Mouse (Mus musculus): Measurements from ENCODE around the gene Klk1b24. TPM values are rescaled to one million over a fixed set of nuclear protein-coding genes. Genes with fewer than 3 reads are reported as not detected.
"Not testable (repeated sequence)": the region's sequence is repeated elsewhere in the genome, so short reads cannot be mapped to it uniquely, and the experiment has no call there.

Gene Klk1b24
- not detected in 2 replicates for polyA plus RNA-seq (2012; rRNA removed)

DNA sequence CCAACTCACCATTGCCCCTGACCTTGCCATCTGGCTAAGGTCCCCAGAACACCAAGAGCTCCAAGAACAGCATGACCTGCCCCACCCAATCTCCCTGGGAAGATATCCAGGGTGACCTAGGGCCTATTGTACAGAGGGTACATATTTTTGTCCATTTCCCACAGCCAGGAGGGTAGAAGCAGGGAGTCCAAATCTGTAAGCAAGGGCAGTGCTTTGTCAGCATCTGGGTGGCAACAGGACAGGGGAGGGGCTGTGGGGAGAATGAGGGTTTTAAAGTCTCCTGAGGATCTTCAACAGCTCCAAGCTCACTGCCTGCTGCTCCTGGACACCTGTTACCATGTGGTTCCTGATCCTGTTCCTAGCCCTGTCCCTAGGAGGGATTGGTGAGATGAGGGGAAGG, at the start of gene Klk1b24:
Klk1b24 (plus strand) TSS at position 301 of the 400 bp plus-strand sequence.
- DNase-seq (ENCODE audit: low spot score) = not testable (repeated sequence)

- DNase-seq (ENCODE audit: low spot score) = no peak
These were observed 8.6 kb upstream of the Klk1b24 start for GRCm38 (mm10) chr7:44179299-44180045.

DNA sequence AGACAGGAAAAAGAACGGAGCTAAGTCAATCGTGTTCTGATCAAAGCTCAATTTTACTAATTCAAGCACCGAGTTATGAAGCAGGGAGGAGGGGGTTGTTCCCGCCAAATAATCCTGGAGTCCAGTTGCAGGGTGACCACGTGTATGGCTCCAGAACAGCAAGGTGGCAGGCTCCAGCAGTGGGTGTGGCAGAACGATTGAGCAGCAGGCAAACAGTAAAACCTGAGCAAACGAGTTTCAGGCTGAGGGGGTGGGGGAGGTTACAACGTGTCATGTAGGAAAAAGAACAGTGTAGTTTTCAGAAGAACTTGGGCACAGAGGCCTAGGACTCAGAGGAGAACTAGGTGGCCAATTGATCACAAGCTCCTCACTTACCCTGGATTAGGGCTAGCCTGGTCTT, 1.5 kb upstream of the Klk1b24 start:
- not testable (repeated sequence) for DNase-seq (ENCODE audit: low spot score)

- DNase-seq (ENCODE audit: low spot score) = peak; percentile 10
These were observed 5.4 kb downstream of the Klk1b24 start for GRCm38 (mm10) chr7:44193466-44193865.

DNA sequence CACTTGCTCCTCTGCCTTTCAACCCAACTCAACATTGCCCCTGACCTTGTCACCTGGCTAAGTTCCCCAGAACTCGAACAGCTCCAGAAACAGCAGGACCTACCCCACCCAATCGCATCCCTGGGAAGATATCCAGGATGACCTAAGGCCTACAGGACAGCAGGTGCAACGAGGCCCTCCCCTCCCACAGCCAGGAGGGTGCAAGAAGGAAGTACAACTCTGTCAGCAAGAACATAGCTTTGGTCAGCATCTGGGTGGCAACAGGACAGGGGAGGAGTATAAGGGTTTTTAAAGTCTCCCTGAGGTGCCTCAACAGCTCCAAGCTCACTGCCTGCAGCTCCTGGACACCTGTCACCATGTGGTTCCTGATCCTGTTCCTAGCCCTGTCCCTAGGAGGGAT, 9.9 kb downstream of the Klk1b24 start, which contains the start of gene Klk1b3:
Klk1b3 (plus strand) TSS at position 301 of the 400 bp plus-strand sequence.
- DNase-seq (ENCODE audit: low spot score) = no peak

DNA sequence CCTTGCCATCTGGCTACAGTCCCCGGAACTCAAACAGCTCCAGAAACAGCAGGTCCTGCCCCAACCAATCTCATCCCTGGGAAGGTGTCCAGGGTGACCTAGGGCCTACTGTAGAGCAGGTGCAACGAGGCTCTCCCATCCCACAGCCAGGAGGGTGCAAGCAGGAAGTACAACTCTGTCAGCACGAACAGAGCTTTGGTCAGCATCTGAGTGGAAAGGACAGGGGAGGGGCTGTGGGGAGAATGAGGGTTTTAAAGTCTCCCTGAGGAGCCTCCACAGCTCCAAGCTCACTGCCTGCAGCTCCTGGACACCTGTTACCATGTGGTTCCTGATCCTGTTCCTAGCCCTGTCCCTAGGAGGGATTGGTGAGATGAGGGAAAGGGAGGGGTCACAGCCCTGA, 19.1 kb downstream of the Klk1b24 start, which contains the start of gene Klk1b4:
Klk1b4 (plus strand) TSS at position 301 of the 400 bp plus-strand sequence.
- not testable (repeated sequence) for DNase-seq (ENCODE audit: low spot score)

DNA sequence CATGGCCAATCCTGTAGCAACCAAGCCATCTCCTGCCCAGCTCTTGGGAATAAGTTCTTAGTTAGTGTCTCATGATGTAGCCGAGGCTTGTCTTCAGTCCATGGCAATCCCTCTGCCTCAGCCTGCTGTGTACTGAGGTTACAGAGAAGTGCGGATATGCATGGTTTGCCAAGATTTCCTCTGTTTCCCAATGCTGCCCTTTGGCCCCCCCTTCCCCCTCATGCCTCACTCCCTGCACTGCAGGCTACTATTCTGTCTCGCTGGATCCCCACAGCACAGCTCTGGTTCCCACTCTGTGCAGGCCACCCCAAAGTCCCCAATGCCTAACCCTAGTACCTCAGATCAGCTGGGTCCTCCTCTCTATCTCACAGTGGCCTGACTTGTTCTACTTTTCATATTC, 20.3 kb downstream of the Klk1b24 start:
- DNase-seq (ENCODE audit: low spot score) = no peak

- no peak for DNase-seq (ENCODE audit: low spot score)
These were observed 27.6 kb downstream of the Klk1b24 start, which contains the start of gene Klk1b5 for GRCm38 (mm10) chr7:44215645-44216044. Gene Klk1b5 (plus strand): TSS chr7:44215945.

DNA sequence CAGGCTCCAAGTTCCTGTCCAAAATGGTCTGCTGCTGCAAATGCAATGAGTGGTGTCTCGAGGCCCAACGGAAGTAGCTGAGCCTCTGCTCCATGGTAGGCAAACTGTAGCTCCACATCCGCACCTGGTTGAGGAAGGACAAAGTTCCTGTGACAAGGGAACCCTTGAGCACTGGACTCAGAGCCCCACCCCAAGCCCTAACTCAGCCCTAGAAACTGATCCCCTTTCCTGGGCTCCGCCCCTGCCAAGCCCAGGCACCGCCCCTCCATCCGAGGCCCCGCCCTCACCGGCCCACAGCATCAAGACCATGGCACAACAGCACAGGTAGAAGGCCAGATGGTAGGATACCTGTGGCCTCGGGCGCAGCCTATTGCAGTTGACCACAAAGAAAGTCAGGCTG, 33.6 kb downstream of the Klk1b24 start:
- not testable (repeated sequence) for DNase-seq (ENCODE audit: low spot score)

DNA sequence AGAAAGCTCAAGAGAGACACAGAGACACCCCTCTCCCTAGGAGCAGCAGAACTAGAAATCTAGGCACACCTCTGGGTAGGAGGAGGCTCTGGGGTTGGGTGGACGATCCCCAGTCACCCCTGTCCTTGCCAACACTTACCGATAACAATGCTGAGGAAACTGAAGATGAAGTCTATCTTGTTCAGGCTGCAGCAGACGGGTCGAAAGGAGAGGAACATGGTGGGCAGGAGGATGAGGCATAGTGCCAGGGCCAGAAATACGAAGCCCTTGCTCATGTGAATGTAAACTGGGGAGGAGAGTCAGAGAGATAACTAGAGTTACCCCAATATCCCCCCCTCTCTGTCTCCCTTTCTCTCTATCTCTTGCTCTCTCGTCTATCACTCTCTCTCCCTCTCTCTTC, 34.3 kb downstream of the Klk1b24 start:
- DNase-seq (ENCODE audit: low spot score) = not testable (repeated sequence)

- no peak for DNase-seq (ENCODE audit: low spot score)
These were observed 37.0 kb downstream of the Klk1b24 start, which contains the start of gene Klk1 for GRCm38 (mm10) chr7:44225076-44225475. Gene Klk1 (plus strand): TSS chr7:44225360.

DNA sequence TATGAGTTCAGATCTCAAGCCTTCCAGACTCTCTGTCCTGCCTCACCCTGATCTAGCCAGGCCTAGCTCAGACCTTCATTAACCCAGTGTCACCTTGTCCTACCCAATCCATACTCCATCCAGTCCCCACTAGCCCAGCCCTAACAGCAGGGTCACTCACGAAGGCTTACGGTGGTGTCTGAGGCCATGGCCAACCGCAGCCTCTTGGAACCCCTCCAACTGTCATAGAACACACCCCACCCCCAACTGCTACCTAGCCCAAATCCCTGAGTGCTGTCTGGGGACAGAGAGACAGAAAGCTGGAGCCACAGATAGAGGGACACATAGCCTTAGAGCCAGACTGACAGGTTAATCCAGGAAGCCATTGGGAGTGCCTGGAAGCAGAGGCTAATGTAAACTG, 47.9 kb downstream of the Klk1b24 start, which contains the start of gene Gm36864:
Gm36864 (plus strand) TSS at position 269 of the 400 bp plus-strand sequence.
- DNase-seq (ENCODE audit: low spot score) = no peak

GRCm38 (mm10) chr7:44239913-44240312, 51.9 kb downstream of the Klk1b24 start:
- DNase-seq (ENCODE audit: low spot score) = no peak

DNA sequence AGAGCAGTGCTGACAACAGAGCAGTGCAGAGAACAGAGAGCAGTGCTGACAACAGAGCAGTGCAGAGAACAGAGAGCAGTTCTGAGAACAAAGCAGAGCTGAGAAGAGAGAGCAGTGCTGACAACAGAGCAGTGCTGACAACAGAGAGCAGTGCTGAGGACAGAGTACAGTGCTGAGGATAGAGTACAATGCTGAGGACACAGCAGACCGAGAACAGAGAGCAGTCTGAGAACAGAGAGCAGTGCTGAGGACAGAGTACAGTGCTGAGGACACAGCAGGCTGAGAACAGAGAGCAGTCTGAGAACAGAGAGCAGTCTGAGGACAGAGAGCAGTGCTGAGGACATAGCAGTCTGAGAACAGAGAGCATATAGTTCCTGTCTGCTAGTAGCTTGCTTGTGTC, 52.7 kb downstream of the Klk1b24 start:
- no peak for DNase-seq (ENCODE audit: low spot score)

- DNase-seq (ENCODE audit: low spot score) = no peak
These were observed 53.1 kb downstream of the Klk1b24 start for GRCm38 (mm10) chr7:44241163-44241562.

Other genes starting within 250 kb of the Klk1b24 start
- not detected in 2 replicates for gene Klk1b8, start 237.6 kb upstream of the Klk1b24 start, polyA plus RNA-seq (2012; rRNA removed)
- gene Klk1b1, start 221.5 kb upstream of the Klk1b24 start, polyA plus RNA-seq (2012; rRNA removed) = not detected in 2 replicates
- gene Klk1b9, start 212.2 kb upstream of the Klk1b24 start, polyA plus RNA-seq (2012; rRNA removed) = not detected in 2 replicates
- gene Klk1b11, start 192.4 kb upstream of the Klk1b24 start, polyA plus RNA-seq (2012; rRNA removed) = not detected in 2 replicates
- not detected in 2 replicates for gene Klk1b26, start 176.1 kb upstream of the Klk1b24 start, polyA plus RNA-seq (2012; rRNA removed)
- gene Klk1b27, start 135.9 kb upstream of the Klk1b24 start, polyA plus RNA-seq (2012; rRNA removed) = not detected in 2 replicates
- not detected in 2 replicates for gene Klk1b21, start 85.9 kb upstream of the Klk1b24 start, polyA plus RNA-seq (2012; rRNA removed)
- gene Klk1b22, start 75.6 kb upstream of the Klk1b24 start, polyA plus RNA-seq (2012; rRNA removed) = not detected in 2 replicates
- gene Klk1b16, start 51.5 kb upstream of the Klk1b24 start, polyA plus RNA-seq (2012; rRNA removed) = not detected in 2 replicates
- gene Klk1b3, start 10.0 kb downstream of the Klk1b24 start, polyA plus RNA-seq (2012; rRNA removed) = not detected in 2 replicates
- not detected in 2 replicates for gene Klk1b4, start 19.2 kb downstream of the Klk1b24 start, polyA plus RNA-seq (2012; rRNA removed)
- gene Klk1b5, start 27.7 kb downstream of the Klk1b24 start, polyA plus RNA-seq (2012; rRNA removed) = not detected in 2 replicates
- gene Klk1, start 37.1 kb downstream of the Klk1b24 start, polyA plus RNA-seq (2012; rRNA removed) = 0.17 and 0.40 TPM in 2 replicates
- not detected in 2 replicates for gene Gm36864, start 47.9 kb downstream of the Klk1b24 start, polyA plus RNA-seq (2012; rRNA removed)
- 0.71 and 1.1 TPM in 2 replicates for gene 1700028J19Rik, start 58.5 kb downstream of the Klk1b24 start, polyA plus RNA-seq (2012; rRNA removed)
- 100 and 125 TPM in 2 replicates for gene 2410002F23Rik, start 58.5 kb downstream of the Klk1b24 start, polyA plus RNA-seq (2012; rRNA removed)
- not detected in 2 replicates for gene Acp4, start 69.1 kb downstream of the Klk1b24 start, polyA plus RNA-seq (2012; rRNA removed)
- gene Gm15517, start 73.2 kb downstream of the Klk1b24 start, polyA plus RNA-seq (2012; rRNA removed) = 0.65 TPM in 1 of 2 replicates, not detected in the other
- gene Clec11a, start 118.7 kb downstream of the Klk1b24 start, polyA plus RNA-seq (2012; rRNA removed) = 17.2 and 19.7 TPM in 2 replicates
- 0.85 and 1.9 TPM in 2 replicates for gene Shank1, start 122.0 kb downstream of the Klk1b24 start, polyA plus RNA-seq (2012; rRNA removed)
- 4.1 and 4.3 TPM in 2 replicates for gene Syt3, start 195.9 kb downstream of the Klk1b24 start, polyA plus RNA-seq (2012; rRNA removed)
- gene 1700008O03Rik, start 197.6 kb downstream of the Klk1b24 start, polyA plus RNA-seq (2012; rRNA removed) = 1.4 and 1.5 TPM in 2 replicates
- gene Lrrc4b, start 240.8 kb downstream of the Klk1b24 start, polyA plus RNA-seq (2012; rRNA removed) = 1.7 and 2.3 TPM in 2 replicates

Data from urinary bladder, adult 2 months (tissue).